Mouse (Mus musculus) layer of hippocampus, postnatal 36 days (tissue): ENCODE data around the gene Gm11084. TPM values are rescaled to one million over a fixed set of nuclear protein-coding genes. Genes with fewer than 3 reads are reported as not detected.
"Not testable (repeated sequence)": the region's sequence is repeated elsewhere in the genome, so short reads cannot be mapped to it uniquely, and the experiment has no call there.

Source experiments
- DNase-seq, 2 experiments: peaks; one replicate each; pipeline ENCODE4 v3.0.0; 2022
- total RNA-seq, 2 experiments: library from RNA; stranded (reverse); gene quantifications; 2 replicates each; pipeline ENCODE4 v1.2.3; 2021

Gene Gm11084
- total RNA-seq: not detected

DNA sequence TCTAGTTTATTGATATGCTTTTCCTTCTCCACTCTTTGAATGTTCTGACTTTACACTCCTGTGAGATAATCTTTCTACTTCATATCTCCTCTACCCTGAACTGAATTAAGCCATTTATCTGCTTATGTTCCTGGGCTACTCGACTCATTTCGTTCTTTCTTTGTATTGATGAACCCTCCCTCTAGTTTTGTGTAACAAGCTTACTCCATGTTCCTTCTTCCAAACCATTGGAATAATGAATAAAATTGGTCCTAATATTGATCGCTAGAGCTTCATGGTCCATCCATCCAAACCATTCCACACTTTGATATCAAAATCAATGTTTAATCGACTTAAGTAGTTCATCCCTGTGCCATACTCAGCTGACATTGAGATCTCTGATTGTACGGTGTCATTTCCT lies at the start of gene Gm11084:
Gene Gm11084, minus strand, starts transcription at position 101 of the 400 bp plus-strand sequence.
- DNase-seq: no peak

DNA sequence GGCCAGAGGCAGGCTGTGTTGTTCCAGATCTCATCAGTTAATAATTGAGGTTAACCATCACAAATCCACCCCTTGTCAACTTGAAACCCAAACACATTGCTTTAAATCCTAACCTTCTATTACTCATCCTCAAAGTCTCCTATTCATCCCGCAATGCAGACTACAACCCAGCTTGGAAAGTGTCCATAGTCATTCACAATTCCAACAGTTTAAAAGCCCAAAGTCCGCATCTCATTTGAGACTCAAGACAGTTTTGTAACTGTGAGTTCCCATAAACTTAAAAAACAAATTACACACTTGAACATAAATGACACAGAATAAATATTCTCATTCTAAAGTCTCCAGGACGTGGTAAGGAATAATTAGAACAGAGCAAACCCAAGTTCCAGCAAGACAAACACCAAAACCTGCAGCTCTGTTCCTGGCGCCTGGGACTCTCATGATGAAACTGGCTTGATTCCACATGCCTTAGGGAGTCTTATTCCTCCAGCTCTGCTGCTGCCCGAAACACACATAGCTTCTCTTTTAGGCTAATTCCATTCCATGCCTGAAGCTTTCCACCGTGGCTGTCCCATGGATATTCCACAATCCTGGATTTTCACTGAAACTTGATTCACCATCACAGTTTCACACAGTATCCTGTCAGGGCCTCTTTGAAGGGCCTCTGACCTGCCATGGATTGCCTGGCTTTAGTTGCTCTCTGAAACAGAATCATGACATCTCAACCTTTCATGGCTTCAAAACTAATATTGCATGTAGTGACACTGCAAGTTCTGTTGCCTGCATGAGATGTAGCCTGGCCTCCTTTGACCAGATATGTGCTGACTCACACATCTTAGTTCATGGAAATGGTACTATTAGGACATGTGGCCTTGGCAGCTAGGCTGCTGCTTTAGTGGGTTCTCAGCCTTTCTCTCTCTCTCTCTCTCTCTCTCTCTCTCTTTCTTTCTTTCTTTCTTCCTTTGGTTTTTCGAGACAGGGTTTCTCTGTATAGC lies 44.8 kb upstream of the Gm11084 start:
- DNase-seq: no peak

DNA sequence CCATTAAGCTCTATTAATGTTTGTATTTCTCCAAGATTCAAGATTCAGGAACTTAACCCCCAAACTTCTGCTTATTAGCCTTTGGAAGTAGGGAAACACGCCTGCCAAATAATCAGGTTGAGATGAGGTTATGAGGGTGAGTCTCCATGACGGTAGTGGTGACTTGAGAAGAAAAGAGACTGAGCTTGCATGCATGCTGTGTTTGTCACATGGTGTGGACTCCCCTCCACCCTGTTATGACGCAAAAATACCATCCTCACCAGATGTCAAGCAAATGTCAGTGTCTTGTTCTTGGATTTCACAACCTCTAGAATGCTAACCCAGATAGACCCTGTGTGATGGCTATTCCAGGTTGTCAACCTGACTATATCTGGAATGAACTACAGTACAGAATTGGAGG lies 43.3 kb upstream of the Gm11084 start:
- no peak for DNase-seq

DNA sequence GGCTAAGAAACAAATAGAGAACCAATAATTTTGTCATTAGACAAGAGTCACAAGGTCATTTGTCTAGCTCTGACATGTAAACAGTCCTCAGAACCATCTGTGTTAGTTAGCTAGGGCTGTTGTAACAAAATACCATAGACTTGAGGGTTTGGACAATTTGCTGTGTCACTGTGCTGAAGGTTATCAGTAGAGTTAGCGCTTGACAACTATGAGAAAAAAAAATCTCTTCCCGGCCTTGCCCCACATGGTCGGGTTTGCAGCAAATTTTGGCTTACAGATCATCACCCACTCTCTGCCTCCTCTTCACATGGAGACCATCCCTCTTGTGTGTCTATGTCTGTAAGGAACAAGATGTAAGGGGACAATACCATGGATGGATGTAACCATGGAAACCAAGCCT lies 41.5 kb upstream of the Gm11084 start:
- DNase-seq: no peak

DNA sequence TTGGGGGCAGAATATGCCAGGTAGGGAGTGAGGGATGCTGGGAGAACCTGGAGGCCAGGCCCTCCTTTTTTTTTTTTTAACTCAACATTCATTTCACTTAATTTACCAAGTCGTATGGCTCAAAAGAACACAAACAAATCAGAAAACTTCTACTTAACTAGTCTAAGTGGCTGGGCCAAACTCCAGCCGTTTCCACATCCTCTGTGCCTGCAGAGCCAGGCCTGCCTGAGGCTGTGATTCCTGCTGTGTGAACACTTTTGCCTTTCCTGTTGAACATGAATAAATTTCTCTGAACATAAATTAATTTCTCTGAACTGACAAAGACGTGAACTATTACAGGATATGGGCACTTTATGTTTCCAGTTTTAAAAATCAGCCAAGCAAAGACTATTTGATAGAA lies 40.6 kb upstream of the Gm11084 start:
- no peak for DNase-seq

DNA sequence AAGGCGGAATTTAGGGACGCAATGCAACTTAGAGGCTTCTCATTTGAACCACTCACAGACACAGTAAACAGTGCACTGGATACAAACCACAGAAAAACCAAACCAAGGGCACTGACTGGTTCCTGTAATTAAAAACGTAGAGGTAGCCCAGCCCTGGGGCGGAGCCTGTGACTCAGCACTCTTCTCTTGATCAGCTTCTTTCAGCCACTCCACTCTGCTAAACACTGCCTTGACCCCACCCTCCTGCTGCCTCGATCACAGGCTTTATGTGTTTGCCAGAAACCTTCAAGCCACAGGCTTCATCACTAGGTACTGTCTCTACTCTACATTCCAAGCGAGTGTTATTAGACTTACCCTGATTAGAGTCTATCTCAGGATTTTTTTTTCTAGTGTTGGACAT lies 37.3 kb upstream of the Gm11084 start:
- DNase-seq: no peak

DNA sequence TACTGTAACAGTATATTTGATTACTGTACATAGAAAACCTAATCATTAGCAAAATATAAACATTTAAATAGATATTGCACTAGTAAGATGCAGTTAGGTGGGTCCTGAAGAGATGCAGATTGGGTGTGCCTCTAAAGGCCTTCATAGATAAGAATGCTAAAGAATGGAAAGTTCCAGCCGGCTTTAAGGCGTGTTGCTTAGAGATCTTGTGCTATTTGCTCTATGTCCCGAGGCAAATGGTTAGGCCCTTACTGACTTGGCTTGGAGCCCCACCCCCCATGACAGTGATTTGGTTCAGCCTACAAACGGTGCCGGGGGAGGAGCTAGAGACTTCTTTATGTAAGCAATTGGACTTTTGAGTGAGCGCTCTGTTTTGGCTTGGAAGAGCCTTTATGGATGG lies 34.5 kb upstream of the Gm11084 start:
- DNase-seq: no peak

DNA sequence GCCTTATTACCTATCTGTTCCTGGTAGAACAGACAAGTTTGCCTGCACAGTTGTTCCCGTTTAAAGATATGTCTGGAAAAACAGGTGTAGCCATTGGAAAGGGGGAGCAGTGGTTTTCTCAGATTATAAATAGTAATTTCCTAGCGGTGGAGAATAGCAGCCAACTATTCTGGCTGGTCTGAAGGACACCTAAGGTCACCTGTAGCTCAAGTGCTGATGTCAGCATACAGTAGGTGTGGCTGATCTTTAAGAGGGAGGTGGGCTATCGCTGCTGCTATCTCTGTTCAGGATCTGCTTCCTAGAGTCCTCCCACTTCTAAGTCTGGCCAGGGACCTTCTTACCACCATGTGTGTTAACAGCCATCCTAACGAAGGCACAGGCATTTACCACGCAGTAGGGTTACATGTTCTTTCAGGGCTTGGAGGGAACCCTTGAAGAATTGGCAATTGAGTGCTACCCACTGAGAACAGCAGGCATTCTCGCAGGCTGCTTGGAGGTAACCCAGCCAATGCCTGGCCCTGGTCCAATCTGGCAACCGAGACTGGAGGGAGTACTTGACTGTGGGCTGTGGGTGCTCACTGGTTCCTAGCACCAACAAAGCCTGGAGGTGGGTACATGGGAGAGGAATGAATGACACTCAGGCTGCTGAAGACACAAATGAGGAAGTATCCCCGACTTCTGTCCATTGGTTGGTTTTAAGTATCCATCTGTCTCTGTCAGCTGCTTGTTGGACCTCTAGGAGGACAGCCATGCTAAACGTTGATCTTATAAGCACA lies 33.0 kb upstream of the Gm11084 start:
- DNase-seq: peak; percentile 78 to 81

DNA sequence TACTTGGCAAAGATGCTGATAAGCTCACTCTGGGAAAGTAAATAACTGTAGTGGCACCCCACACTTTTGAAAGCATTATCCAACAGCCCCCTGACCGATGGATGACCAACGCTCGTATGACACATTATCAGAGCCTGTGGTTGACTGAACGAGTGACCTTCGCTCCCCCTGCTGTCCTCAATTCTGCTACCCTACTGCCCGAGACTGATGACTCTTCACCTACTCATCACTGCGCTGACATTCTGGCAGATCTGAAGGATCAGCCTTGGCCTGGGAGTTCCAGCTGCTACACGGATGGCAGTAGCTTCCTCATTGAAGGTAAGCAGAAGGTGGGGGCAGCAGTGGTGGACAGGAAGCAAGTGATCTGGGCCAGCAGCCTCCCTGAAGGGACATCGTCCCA lies 27.5 kb upstream of the Gm11084 start:
- DNase-seq: not testable (repeated sequence)

DNA sequence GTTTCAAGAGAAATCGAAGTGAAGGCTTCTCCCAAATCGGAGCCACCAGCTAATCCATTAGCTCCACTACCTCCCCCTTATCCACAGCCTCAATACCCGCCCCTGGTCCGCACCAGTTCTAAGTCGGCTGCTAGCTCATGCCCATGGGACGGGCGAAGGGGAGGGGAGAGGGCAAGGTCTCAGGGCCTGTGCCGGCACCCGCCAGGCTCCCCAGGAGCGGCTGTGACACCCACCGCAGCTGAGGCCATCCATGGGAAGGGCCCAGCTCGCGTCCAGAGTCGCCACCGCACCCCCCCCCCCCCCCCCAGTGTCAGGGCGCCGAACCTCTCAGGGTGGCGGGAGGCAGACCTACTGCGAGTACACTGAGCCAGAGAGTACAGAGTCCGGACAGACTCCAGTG lies 26.1 kb upstream of the Gm11084 start:
- DNase-seq: no peak

DNA sequence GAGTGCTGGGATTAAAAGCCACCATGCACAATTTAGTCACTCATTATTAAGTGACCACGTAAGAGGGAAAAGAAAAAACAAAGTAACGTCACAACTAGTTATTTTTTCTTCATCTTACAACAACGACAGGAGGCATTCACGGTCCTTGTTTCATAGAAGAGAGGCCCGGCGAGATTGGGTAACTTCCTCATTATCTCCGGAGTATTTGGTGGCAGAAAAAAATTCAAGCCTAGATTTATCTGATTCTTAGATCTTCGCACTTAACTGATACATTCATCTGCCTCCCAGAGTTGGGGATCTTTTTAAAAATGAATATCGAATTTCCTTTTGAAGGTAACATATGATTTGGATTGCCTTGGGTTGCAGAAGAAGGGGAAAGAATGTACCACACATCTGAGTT lies 21.0 kb upstream of the Gm11084 start:
- DNase-seq: no peak

DNA sequence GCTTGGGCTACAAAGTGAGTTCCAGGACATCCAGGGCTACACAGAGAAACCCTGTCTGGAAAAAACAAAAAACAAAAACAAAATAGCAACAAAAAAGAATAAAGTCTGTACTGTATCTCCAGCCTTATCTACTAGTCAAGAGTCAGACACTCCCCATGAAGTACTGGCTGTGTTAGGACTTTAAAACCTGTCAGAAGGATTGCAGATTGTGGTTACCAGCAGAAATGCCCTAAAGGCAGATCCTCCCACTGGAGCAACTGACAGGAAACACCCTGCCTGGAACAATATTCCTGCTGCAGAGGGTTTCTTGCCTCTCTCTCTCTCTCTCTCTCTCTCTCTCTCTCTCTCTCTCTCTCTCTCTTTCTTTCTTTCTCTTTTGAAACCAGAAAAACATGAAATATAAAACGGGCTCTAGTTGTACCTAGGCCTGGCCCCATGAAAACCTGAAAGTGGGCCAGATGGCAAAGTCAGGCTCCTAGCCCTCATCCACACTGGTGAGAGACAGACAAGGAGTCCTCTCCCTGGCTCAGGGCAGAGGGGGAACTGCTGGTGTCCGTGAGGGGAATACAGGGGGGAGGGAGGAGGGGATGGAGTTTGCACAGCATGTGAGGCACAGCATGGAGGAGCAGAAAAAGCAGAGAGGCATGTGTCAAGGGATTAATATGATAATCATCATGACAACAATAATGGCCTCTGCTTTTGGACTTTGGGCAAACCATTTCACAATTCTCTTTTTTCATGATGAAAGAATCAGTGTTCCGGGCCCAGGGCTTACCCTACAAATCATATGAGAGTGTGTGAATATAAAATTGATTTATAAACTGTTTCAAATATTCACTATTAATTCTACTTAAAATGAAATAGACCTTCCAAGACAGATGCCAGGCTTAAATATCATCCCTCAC lies 19.3 kb upstream of the Gm11084 start:
- DNase-seq: no peak

DNA sequence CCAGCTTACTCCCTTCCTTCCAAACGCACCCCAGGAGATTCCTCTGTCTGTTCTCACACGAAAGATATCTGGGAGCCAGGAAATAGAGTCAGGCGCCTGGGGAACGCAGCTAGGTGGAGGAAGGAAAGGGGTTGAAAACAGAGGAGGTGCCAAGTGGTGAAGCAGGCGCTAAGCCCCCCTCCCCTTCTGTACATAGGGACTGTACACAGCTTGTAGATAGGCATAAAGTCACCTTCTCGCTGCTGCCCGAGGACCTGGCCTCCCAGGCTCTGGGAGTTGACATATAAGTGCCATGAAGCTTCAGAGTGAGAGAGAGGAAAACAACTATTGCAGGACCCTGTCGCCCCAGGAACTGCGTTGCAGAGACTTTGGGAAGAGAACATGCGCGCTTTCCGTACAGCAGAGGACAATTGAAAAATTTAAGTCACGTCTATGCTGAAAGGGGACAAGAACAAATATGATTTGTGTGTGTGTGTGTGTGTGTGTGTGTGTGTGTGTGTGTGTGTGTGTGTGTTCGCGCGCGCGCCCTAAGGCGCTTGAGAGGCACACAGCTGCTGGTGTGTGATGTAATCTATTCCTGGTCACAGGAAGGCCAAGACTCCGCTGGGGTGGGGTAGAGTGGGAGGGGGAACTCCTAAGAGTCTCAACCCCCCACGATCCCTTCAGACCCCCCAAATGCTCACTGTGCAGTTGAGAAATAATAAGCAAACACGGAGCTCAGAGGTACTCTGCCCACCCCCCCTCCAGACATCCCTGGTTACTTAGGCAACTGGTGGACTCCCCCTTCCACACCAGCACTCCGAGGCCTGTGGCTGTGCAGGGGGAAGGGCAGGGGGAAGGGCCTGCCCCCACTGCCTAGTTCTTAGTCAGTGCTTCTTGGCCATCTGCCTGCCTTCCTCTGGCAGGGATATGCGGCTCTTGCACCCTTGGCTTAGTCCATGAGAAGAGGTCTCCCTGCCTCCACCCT lies 17.5 kb upstream of the Gm11084 start:
- peak in 1 of 2 experiments; percentile 37 for DNase-seq

DNA sequence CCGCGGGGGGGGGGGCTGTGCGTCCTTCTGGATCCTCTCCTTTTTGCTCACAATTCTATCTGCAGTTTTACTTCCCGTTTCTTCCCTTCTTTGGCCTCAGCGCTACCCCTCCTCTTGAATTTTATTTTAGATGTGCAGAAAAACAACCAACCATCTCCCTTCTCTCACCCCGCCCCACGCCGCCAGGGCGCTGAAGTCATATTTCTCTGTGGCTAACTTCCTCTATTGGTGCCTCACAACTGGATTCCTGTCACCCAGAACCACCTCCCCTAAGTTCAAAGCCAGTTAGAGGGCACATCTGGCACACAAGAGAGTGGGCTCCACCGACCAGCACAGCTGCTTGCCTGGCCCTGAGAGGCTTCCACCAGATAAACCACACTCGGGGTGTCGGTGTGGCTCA lies 16.5 kb upstream of the Gm11084 start:
- DNase-seq: no peak

DNA sequence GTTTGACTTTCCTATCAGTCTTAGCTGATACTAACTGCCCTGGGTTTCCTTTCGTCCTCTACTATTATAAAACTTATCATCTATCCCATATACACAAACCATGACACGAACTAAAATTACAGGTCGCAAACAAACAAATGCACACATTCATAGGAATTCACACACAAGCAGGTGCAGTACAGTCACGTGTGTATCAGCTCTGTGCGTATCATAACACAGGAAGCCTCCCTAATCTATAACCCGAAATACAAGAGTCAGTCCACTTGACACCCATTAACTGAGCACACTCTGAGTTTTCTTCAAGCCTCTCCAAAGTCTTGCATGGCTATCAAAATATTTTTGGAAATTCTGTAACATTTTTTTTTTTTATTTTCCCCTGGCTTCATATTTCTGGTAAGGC lies 15.9 kb upstream of the Gm11084 start:
- DNase-seq: no peak

DNA sequence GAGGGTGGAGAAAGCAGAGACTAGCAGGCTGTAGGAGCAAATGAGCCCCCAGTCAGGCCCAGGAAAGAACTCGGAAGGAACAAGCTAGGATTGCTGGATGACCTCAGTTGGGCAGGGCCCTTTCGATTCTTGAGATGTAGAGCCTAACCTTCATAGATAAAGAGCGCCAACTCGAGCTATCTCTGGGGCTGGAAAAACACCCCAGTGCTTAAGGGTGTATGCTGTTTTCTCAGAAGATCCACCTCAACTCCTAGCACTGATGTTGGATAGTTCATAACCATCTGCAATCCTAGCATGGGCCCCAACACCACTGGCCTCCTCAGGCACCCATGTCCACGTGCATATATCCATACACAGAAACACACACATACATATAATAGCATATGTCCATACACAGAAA lies 15.5 kb upstream of the Gm11084 start:
- DNase-seq: no peak

DNA sequence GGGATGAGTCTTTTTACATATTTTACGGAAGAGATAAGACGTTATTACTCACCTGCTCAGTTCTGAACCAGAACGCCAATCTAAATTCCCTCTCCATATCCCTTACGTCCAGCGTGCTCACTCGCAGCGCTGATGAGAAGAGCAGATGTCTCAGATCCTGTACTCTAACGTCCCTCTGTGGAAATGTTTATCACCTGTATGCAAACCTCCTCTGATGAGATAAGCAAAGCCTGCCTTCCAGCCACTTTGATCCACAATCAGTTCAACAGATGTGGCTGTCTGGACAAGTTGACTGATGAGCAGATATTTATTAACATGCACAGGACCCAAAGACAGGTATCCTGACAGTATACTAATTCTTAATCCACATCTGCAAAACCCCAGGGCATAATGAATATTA lies 13.7 kb upstream of the Gm11084 start:
- no peak for DNase-seq

DNA sequence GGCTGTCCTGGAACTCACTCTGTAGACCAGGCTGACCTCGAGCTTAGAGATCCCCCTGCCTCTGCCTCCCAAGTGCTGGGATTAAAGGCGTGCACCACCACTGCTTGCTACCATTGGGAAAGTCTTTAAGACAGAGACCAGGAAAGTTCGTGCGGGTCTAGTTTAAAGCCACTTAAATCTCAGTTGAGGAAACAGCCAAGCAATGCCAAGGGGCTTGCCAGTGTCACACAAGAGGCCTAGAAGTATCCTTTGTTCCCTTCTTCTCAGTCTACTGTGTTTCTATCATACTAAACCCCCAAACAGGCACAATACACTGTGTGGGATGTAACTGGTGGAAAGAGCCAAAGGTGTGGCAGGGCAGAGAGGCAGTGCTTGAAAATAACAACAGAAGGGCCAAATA lies 11.1 kb upstream of the Gm11084 start:
- DNase-seq: no peak

DNA sequence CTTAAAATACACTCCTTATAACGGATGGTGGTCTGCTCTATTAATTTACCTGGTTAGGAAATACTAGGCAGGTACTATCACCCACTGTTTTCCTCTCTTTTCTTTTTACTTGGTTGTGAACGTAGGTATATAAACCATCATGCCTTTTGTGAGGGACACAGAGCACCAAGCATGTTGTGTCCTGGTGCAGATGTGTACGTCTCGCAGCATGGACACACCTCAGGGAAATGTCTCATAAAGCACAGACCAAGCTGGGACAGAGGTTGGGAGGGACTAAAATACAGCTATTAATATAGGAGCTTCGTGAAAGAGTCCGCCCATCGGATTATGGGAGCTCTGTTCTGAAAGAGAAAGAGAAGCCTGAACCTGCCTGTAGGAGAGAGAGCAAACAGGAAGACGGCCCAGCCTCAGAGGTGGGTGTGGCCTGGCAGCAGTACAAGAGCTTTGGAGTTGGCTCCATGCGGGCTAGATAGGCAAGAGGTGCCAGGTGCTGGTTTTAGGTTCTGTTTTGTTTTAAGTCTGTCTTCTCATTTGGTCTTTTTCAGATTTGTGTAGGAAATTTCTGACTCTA lies 10.4 kb upstream of the Gm11084 start:
- DNase-seq: no peak

DNA sequence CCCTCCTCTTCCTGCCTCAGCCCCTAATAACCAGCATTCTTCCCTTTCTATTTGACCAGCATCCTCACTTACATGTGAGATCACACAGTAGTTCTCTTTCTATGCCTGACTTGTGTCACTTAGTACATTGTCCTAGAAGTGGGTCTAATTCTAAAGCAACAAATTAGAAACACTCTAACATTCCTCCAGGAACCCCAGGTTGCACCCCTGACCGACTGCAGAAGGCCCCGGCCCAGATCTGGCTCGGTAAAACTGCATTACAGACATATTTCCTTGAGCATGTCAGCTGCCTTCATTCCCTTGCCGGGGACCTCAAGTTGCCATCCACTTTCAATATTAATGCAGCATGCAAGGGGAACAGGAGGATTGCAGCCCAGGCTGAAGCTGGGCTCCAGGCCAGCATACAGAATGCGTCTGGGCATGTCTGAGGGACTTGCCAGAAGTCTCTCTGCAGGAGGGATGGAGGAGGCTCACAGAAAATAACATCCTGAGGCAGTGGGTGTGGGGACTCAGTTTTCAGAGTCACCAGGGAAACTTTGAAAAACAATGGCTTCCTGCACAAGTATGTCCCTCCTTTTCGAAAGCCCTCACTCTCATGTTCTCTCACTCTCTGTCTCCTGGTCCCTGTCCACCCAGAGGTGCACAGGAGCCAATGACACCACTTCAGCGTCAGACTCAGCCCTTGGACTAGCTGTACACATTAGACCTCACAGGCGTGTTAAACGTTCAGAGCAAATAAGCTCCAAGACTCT lies 9.0 kb upstream of the Gm11084 start:
- peak; percentile 65 to 69 for DNase-seq
